Mouse (Mus musculus) embryo, embryonic 11.5 days (tissue): ENCODE results near the gene Cacfd1.

Experiments used
- DNase-seq: peaks from one replicate; pipeline ENCODE4 v3.0.0-alpha.2; 2012; ENCODE audit warnings: low read depth, low spot score

Cacfd1 gene

GRCm38 (mm10) chr2:27009714-27010244, at the start of gene Cacfd1:
Gene Cacfd1, plus strand, starts transcription at chr2:27009926.
- DNase-seq: peak; percentile 85

GRCm38 (mm10) chr2:26960756-26961155, 49.0 kb upstream of the Cacfd1 start:
- DNase-seq: no peak

GRCm38 (mm10) chr2:26963923-26964723, 45.6 kb upstream of the Cacfd1 start, which contains the start of gene Rexo4:
Gene Rexo4, minus strand, starts transcription at chr2:26964386.
- peak; percentile 91 for DNase-seq

- DNase-seq: no peak
Observed at GRCm38 (mm10) chr2:26964724-26965370, 44.9 kb upstream of the Cacfd1 start.

- DNase-seq: no peak
Observed at GRCm38 (mm10) chr2:26967262-26967661, 42.5 kb upstream of the Cacfd1 start.

- DNase-seq: no peak
Observed at GRCm38 (mm10) chr2:26973116-26973515, 36.6 kb upstream of the Cacfd1 start, which contains the start of gene Adamts13. Gene Adamts13, plus strand, starts transcription at chr2:26973416.

GRCm38 (mm10) chr2:26973960-26974359, 35.8 kb upstream of the Cacfd1 start:
- no peak for DNase-seq

GRCm38 (mm10) chr2:26980361-26980760, 29.4 kb upstream of the Cacfd1 start:
- DNase-seq: no peak

GRCm38 (mm10) chr2:26984179-26984578, 25.5 kb upstream of the Cacfd1 start:
- no peak for DNase-seq

- DNase-seq: no peak
Observed at GRCm38 (mm10) chr2:26984640-26985039, 25.1 kb upstream of the Cacfd1 start.

GRCm38 (mm10) chr2:26993936-26994335, 15.8 kb upstream of the Cacfd1 start:
- DNase-seq: no peak

- DNase-seq: no peak
Observed at GRCm38 (mm10) chr2:26997498-26997897, 12.2 kb upstream of the Cacfd1 start.

- no peak for DNase-seq
Observed at GRCm38 (mm10) chr2:26997993-26998392, 11.7 kb upstream of the Cacfd1 start.

GRCm38 (mm10) chr2:27006255-27006654, 3.5 kb upstream of the Cacfd1 start:
- DNase-seq: no peak

- DNase-seq: no peak
Observed at GRCm38 (mm10) chr2:27007701-27008100, 2.0 kb upstream of the Cacfd1 start.

- peak; percentile 44 for DNase-seq
Observed at GRCm38 (mm10) chr2:27017802-27018201, 8.1 kb downstream of the Cacfd1 start.

- no peak for DNase-seq
Observed at GRCm38 (mm10) chr2:27019530-27019929, 9.8 kb downstream of the Cacfd1 start.

- no peak for DNase-seq
Observed at GRCm38 (mm10) chr2:27021103-27021502, 11.4 kb downstream of the Cacfd1 start.

GRCm38 (mm10) chr2:27022612-27023011, 12.9 kb downstream of the Cacfd1 start:
- no peak for DNase-seq

GRCm38 (mm10) chr2:27024136-27024535, 14.4 kb downstream of the Cacfd1 start:
- DNase-seq: no peak

- DNase-seq: no peak
Observed at GRCm38 (mm10) chr2:27025545-27025944, 15.8 kb downstream of the Cacfd1 start.

GRCm38 (mm10) chr2:27026332-27026731, 16.6 kb downstream of the Cacfd1 start:
- no peak for DNase-seq
